Mouse (Mus musculus) forebrain, embryonic 13.5 days (tissue): ENCODE results near the gene Casp14. TPM values are rescaled to one million over a fixed set of nuclear protein-coding genes. Genes with fewer than 3 reads are reported as not detected.

Experiments used
- polyA plus RNA-seq: library from polyadenylated mRNA; unstranded; fragments of >200 nt; fragmentation: Nextera tagmentation; extraction: Ambion mirVana; gene quantifications from 2 replicates; pipeline ENCODE4 v1.2.1, GENCODE M21; 2015

Gene Casp14
- polyA plus RNA-seq, 1 experiment from 2014 or later = not detected

Other genes with a start within 250 kb of the Casp14 start
- gene Olfr1358, start 200.9 kb downstream of the Casp14 start, polyA plus RNA-seq = not detected in 2 replicates
- 31.5 and 42.4 TPM in 2 replicates for gene Ilvbl, start 143.9 kb downstream of the Casp14 start, polyA plus RNA-seq
- 4.6 and 5.2 TPM in 2 replicates for gene Syde1, start 126.3 kb downstream of the Casp14 start, polyA plus RNA-seq
- not detected in 2 replicates for gene Olfr1357, start 100.2 kb downstream of the Casp14 start, polyA plus RNA-seq
- gene Ccdc105, start 34.8 kb upstream of the Casp14 start, polyA plus RNA-seq = 0.13 and 0.21 TPM in 2 replicates
- gene Slc1a6, start 62.2 kb upstream of the Casp14 start, polyA plus RNA-seq = 1.2 and 2.2 TPM in 2 replicates
- gene Olfr1356, start 133.9 kb upstream of the Casp14 start, polyA plus RNA-seq = not detected in 2 replicates
- not detected in 2 replicates for gene Olfr1355, start 157.2 kb upstream of the Casp14 start, polyA plus RNA-seq
- not detected in 2 replicates for gene Olfr1354, start 194.9 kb upstream of the Casp14 start, polyA plus RNA-seq
- gene Olfr8, start 232.3 kb upstream of the Casp14 start, polyA plus RNA-seq = not detected in 2 replicates
- not detected in 2 replicates for gene Olfr1353, start 245.0 kb upstream of the Casp14 start, polyA plus RNA-seq